Comparison of ENCODE assay signal across 12 mouse cellular contexts in the genomic region with DNA sequence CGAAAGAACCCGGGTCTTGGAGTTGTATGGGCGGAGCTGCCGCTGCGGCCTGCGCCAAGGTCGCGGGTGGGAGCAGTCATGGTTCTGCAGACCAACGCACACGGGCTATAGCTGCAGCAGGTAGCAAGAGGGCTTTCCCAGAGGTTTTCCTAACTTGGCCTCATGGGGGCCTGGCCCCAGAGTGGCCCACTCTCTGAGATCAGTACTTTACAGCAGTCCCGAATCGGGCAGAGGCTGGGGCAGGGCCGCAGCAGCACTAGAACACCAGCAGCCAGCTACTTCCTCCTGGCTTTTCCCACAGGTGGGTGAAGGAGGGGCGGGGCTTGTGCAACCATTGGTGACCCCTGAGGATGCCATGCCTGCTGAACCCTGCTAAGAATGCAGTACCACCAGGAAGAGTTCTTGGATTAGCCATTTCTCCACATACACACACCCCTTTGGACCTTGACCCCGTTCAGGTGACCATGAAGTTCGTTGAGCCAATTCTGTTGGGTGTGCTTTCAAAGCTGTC. TPM values are rescaled to one million over a fixed set of nuclear protein-coding genes. Genes with fewer than 3 reads are reported as not detected.
DNase-seq lines count a peak whose midpoint lies in the region; ATAC-seq and TF ChIP-seq lines count a peak whose summit lies in the region.
"Had no signal": no experiment of that assay in that cellular context is flagged by ENCODE, and none has a peak within 500 bp of the region (broad histone marks: within the 10 kb centered on the region; RNA-seq: fewer than 3 reads in every experiment).

No protein-coding gene starts in this region.

- no peaks in the 10 kb centered on the region for H3K36me3 ChIP-seq in kidney, embryonic 16.5 days (ENCODE audit: insufficient read depth, low read length)
- H3K36me3 ChIP-seq in liver, postnatal 0 days (replicated peaks; ENCODE audit: insufficient read depth, low read length), result no peaks in the 10 kb centered on the region; the same call in 1 of the 2 replicates

- peak overlapping the region; percentile 63 for H3K9ac ChIP-seq in kidney, embryonic 16.5 days (replicated peaks; ENCODE audit: low read length)
- H3K9ac ChIP-seq in liver, postnatal 0 days (replicated peaks), result no peak overlapping the region; the same call in 1 of the 2 replicates
- H3K9ac ChIP-seq: hindbrain, embryonic 15.5 days had no signal

- TF ChIP-seq CTCF in liver, postnatal 0 days (IDR thresholded peaks at IDR 0.05; ENCODE audit: low read depth), result no peak

- peaks cover 48% of the 10 kb centered on the region for H3K4me1 ChIP-seq in kidney, embryonic 16.5 days (ENCODE audit: insufficient read depth, low read length)
- H3K4me1 ChIP-seq in liver, postnatal 0 days (ENCODE audit: insufficient read depth), result peaks cover 18% of the 10 kb centered on the region

- DNase-seq in heart, adult 11 months, result peak; percentile 88
- DNase-seq in heart, adult 18-20 months, result no peak
- DNase-seq in adrenal gland, postnatal 14 days, result peak; percentile 56
- peak; percentile 55 for DNase-seq in liver, postnatal 0 days
- DNase-seq in urinary bladder, postnatal 36 days (ENCODE audit: low spot score in 2 of 2), result no peak
- DNase-seq in left cerebral cortex, adult 8-10 months (ENCODE audit: low spot score in 2 of 2), result no peak
- DNase-seq: left cerebral cortex, postnatal 4 days; lung, postnatal 36 days had no signal

- H3K4me2 ChIP-seq in kidney, embryonic 16.5 days (replicated peaks; ENCODE audit: low read depth, low read length), result peak overlapping the region; percentile 35
- peak overlapping the region; percentile 61 for H3K4me2 ChIP-seq in liver, postnatal 0 days (ENCODE audit: low read depth, low read length)
- H3K4me2 ChIP-seq: hindbrain, embryonic 15.5 days had no signal

- H3K27ac ChIP-seq in kidney, embryonic 16.5 days (ENCODE audit: low read length), result peak overlapping the region; percentile 92
- peak overlapping the region; percentile 72 for H3K27ac ChIP-seq in liver, postnatal 0 days (ENCODE audit: low read depth)
- H3K27ac ChIP-seq: heart, embryonic 10.5 days; hindbrain, embryonic 15.5 days had no signal

- H3K4me3 ChIP-seq in kidney, embryonic 16.5 days (ENCODE audit: low read length), result peak overlapping the region; percentile 36
- peak overlapping the region; percentile 24; the same call in 1 of the 2 replicates for H3K4me3 ChIP-seq in liver, postnatal 0 days (ENCODE audit: low read depth, low read length)
- H3K4me3 ChIP-seq: heart, embryonic 10.5 days; hindbrain, embryonic 15.5 days had no signal

- no peaks in the 10 kb centered on the region for H3K9me3 ChIP-seq in kidney, embryonic 16.5 days (ENCODE audit: low read length)
- H3K9me3 ChIP-seq in liver, postnatal 0 days (ENCODE audit: low read length), result no peaks in the 10 kb centered on the region
- H3K9me3 ChIP-seq: heart, embryonic 10.5 days; hindbrain, embryonic 15.5 days had no signal

- peak; percentile 32; the same call in 1 of the 2 replicates for TF ChIP-seq EP300 in liver, postnatal 0 days (IDR thresholded peaks at IDR 0.05; ENCODE audit: low read depth)

- WGBS in kidney, embryonic 16.5 days, result 20% methylated on average over 16 of the region's 16 CpGs
- 35% methylated on average over 16 of the region's 16 CpGs for WGBS in liver, postnatal 0 days (ENCODE audit: insufficient replicate concordance)

- peak; percentile 41 for ATAC-seq in kidney, embryonic 16.5 days (ENCODE audit: low FRiP score, low TSS enrichment)
- ATAC-seq in liver, postnatal 0 days, result peak; percentile 31
- ATAC-seq in megakaryocyte progenitor cell, adult 5-6 weeks (replicated peaks; ENCODE audit: poor library complexity), result no peak

- peaks cover 21% of the 10 kb centered on the region for H3K27me3 ChIP-seq in kidney, embryonic 16.5 days (ENCODE audit: insufficient read depth, low read length)
- peaks cover 42% of the 10 kb centered on the region for H3K27me3 ChIP-seq in liver, postnatal 0 days (ENCODE audit: insufficient read depth, low read length)

RNA-seq across cellular contexts. Expression of a gene that starts 4.4 kb away (rescaled TPM):
- 1 to 10 TPM; 4.8 to 5.7 TPM for total RNA-seq in heart, adult 18-20 months (2021)
- total RNA-seq in adrenal gland, postnatal 14 days (2021), result 9.5 and 11.1 TPM in 2 replicates
- 15.7 and 17.7 TPM in 2 replicates for polyA plus RNA-seq in kidney, embryonic 16.5 days (2015; fragmentation: Nextera tagmentation; extraction: Ambion mirVana)
- polyA plus RNA-seq in liver, postnatal 0 days (2015; fragmentation: Nextera tagmentation; extraction: Ambion mirVana), result 1.2 TPM in 2 replicates
- 100 to 1,000 TPM; 186 to 214 (median 199) TPM for total RNA-seq in left cerebral cortex, adult 8-10 months (2022)
- total RNA-seq in megakaryocyte progenitor cell, adult 5-6 weeks (2015), result 0.15 and 0.32 TPM in 2 replicates
- total RNA-seq in megakaryocyte progenitor cell, adult 5-6 weeks (2017), result 0.27 TPM in 1 of 2 replicates, not detected in the other

RNA-seq across cellular contexts. Expression of a gene that starts 8.3 kb away (rescaled TPM):
- total RNA-seq in heart, adult 18-20 months (2021), result 1 to 10 TPM; 4.1 to 4.6 TPM
- total RNA-seq in adrenal gland, postnatal 14 days (2021), result 5.1 and 5.6 TPM in 2 replicates
- 14.3 and 16.0 TPM in 2 replicates for polyA plus RNA-seq in kidney, embryonic 16.5 days (2015; fragmentation: Nextera tagmentation; extraction: Ambion mirVana)
- polyA plus RNA-seq in liver, postnatal 0 days (2015; fragmentation: Nextera tagmentation; extraction: Ambion mirVana), result 2.6 TPM in 2 replicates
- 10 to 100 TPM; 11.7 to 14.7 (median 12.5) TPM for total RNA-seq in left cerebral cortex, adult 8-10 months (2022)
- total RNA-seq in megakaryocyte progenitor cell, adult 5-6 weeks (2015), result 5.7 and 9.3 TPM in 2 replicates
- 7.1 and 7.3 TPM in 2 replicates for total RNA-seq in megakaryocyte progenitor cell, adult 5-6 weeks (2017)

RNA-seq across cellular contexts. Expression of a gene that starts 8.3 kb away (rescaled TPM):
- total RNA-seq in heart, adult 18-20 months (2021), result 1 to 10 TPM; 7.7 to 7.9 TPM
- total RNA-seq in adrenal gland, postnatal 14 days (2021), result 13.4 and 14.0 TPM in 2 replicates
- 16.4 and 19.8 TPM in 2 replicates for polyA plus RNA-seq in kidney, embryonic 16.5 days (2015; fragmentation: Nextera tagmentation; extraction: Ambion mirVana)
- polyA plus RNA-seq in liver, postnatal 0 days (2015; fragmentation: Nextera tagmentation; extraction: Ambion mirVana), result 5.9 and 7.2 TPM in 2 replicates
- 1 to 10 TPM; 6.5 to 9.2 (median 7.3) TPM for total RNA-seq in left cerebral cortex, adult 8-10 months (2022)
- total RNA-seq in megakaryocyte progenitor cell, adult 5-6 weeks (2015), result 16.1 and 21.0 TPM in 2 replicates
- total RNA-seq in megakaryocyte progenitor cell, adult 5-6 weeks (2017), result 20.3 and 22.8 TPM in 2 replicates

RNA-seq across cellular contexts. Expression of a gene that starts 26.3 kb away (rescaled TPM):
- 10 to 100 TPM; 85.2 to 97.5 TPM for total RNA-seq in heart, adult 18-20 months (2021)
- total RNA-seq in adrenal gland, postnatal 14 days (2021), result 137 and 148 TPM in 2 replicates
- 67.9 and 79.4 TPM in 2 replicates for polyA plus RNA-seq in kidney, embryonic 16.5 days (2015; fragmentation: Nextera tagmentation; extraction: Ambion mirVana)
- polyA plus RNA-seq in liver, postnatal 0 days (2015; fragmentation: Nextera tagmentation; extraction: Ambion mirVana), result 71.4 and 71.8 TPM in 2 replicates
- total RNA-seq in left cerebral cortex, adult 8-10 months (2022), result 100 to 1,000 TPM; 106 to 118 (median 114) TPM
- total RNA-seq in megakaryocyte progenitor cell, adult 5-6 weeks (2015), result 50.5 and 75.9 TPM in 2 replicates
- total RNA-seq in megakaryocyte progenitor cell, adult 5-6 weeks (2017), result 72.4 and 107 TPM in 2 replicates

RNA-seq across cellular contexts. Expression of a gene that starts 29.3 kb away (rescaled TPM):
- 10 to 100 TPM; 14.6 to 17.7 TPM for total RNA-seq in heart, adult 18-20 months (2021)
- total RNA-seq in adrenal gland, postnatal 14 days (2021), result 27.0 and 28.9 TPM in 2 replicates
- 108 and 116 TPM in 2 replicates for polyA plus RNA-seq in kidney, embryonic 16.5 days (2015; fragmentation: Nextera tagmentation; extraction: Ambion mirVana)
- 30.4 and 31.2 TPM in 2 replicates for polyA plus RNA-seq in liver, postnatal 0 days (2015; fragmentation: Nextera tagmentation; extraction: Ambion mirVana)
- total RNA-seq in left cerebral cortex, adult 8-10 months (2022), result 10 to 100 TPM; 35.7 to 41.7 (median 38.3) TPM
- total RNA-seq in megakaryocyte progenitor cell, adult 5-6 weeks (2015), result 39.0 and 43.1 TPM in 2 replicates
- 78.5 and 87.3 TPM in 2 replicates for total RNA-seq in megakaryocyte progenitor cell, adult 5-6 weeks (2017)

Comparison
In these comparisons a context has a peak if more than half of its experiments do, and no peak if none do; other contexts are left out.
1. DNase-seq: peak in heart, adult 11 months (single experiment), adrenal gland, postnatal 14 days (single experiment) and liver, postnatal 0 days (single experiment); none in heart, adult 18-20 months (0 of 2), urinary bladder, postnatal 36 days (0 of 2) and left cerebral cortex, adult 8-10 months (0 of 2).
2. RNA of a gene that starts 4.4 kb away (total RNA-seq): 186 to 214 TPM in left cerebral cortex, adult 8-10 months; 9.5 to 11.1 TPM in adrenal gland, postnatal 14 days, 4.8 to 5.7 TPM in heart, adult 18-20 months and 0.15 to 0.32 TPM in megakaryocyte progenitor cell, adult 5-6 weeks; every median in the first group is over 10 times any median in the second.